Mouse (Mus musculus): ENCODE measurements around the gene Gckr.

The Gckr gene

GRCm38 (mm10) chr5:31297047-31297757 is at the start of gene Gckr:
Gckr (plus strand) TSS chr5:31297443.
- DNase-seq: no peak

- no peak for DNase-seq
Measured at GRCm38 (mm10) chr5:31250716-31251115, 46.5 kb upstream of the Gckr start.

- peak; percentile 74 to 86 for DNase-seq
Measured at GRCm38 (mm10) chr5:31251541-31252101, 45.6 kb upstream of the Gckr start, which contains the start of gene Krtcap3. Krtcap3 (plus strand) TSS chr5:31251691.

- no peak for DNase-seq
Measured at GRCm38 (mm10) chr5:31252151-31252550, 45.1 kb upstream of the Gckr start.

- DNase-seq: no peak
Measured at GRCm38 (mm10) chr5:31252795-31253545, 44.3 kb upstream of the Gckr start.

GRCm38 (mm10) chr5:31253806-31254205 is 43.4 kb upstream of the Gckr start:
- DNase-seq: no peak

- peak; percentile 71 to 77 for DNase-seq
Measured at GRCm38 (mm10) chr5:31254452-31254851, 42.8 kb upstream of the Gckr start.

GRCm38 (mm10) chr5:31254901-31255300 is 42.3 kb upstream of the Gckr start:
- DNase-seq: no peak

GRCm38 (mm10) chr5:31255381-31255780 is 41.9 kb upstream of the Gckr start:
- DNase-seq: no peak

GRCm38 (mm10) chr5:31255971-31256370 is 41.3 kb upstream of the Gckr start:
- no peak for DNase-seq

GRCm38 (mm10) chr5:31257616-31258015 is 39.6 kb upstream of the Gckr start:
- DNase-seq: no peak

GRCm38 (mm10) chr5:31266101-31266500 is 31.1 kb upstream of the Gckr start:
- no peak for DNase-seq

GRCm38 (mm10) chr5:31267686-31268085 is 29.6 kb upstream of the Gckr start:
- DNase-seq: no peak

GRCm38 (mm10) chr5:31273018-31273417 is 24.2 kb upstream of the Gckr start:
- no peak for DNase-seq

GRCm38 (mm10) chr5:31279245-31279988 is 17.8 kb upstream of the Gckr start:
- DNase-seq: no peak

- DNase-seq: no peak
Measured at GRCm38 (mm10) chr5:31288225-31288624, 9.0 kb upstream of the Gckr start.

- DNase-seq: no peak
Measured at GRCm38 (mm10) chr5:31288655-31289054, 8.6 kb upstream of the Gckr start.

GRCm38 (mm10) chr5:31289626-31290230 is 7.5 kb upstream of the Gckr start:
- no peak for DNase-seq

GRCm38 (mm10) chr5:31290521-31291360 is 6.5 kb upstream of the Gckr start, which contains the start of gene Ift172:
Ift172 (minus strand) TSS chr5:31291116.
- DNase-seq: peak; percentile 97 to 98

GRCm38 (mm10) chr5:31291361-31291688 is 5.9 kb upstream of the Gckr start:
- no peak for DNase-seq

GRCm38 (mm10) chr5:31294964-31295605 is 2.2 kb upstream of the Gckr start:
- DNase-seq: no peak
